Mouse (Mus musculus): Measurements from ENCODE around the gene Vamp4. TPM values are rescaled to one million over a fixed set of nuclear protein-coding genes. Genes with fewer than 3 reads are reported as not detected.

The Vamp4 gene
- polyA plus RNA-seq, 1 experiment, result 33.5 TPM

GRCm38 (mm10) chr1:162648416-162648815 is 78.1 kb downstream of the Vamp4 start:
- no peak for DNase-seq (ENCODE audit: low spot score)

Other genes starting within 250 kb of the Vamp4 start
- 4.2 and 5.2 TPM in 2 replicates for gene Dnm3, start 92.5 kb upstream of the Vamp4 start, polyA plus RNA-seq (2012; rRNA removed)
- 7.7 and 8.1 TPM in 2 replicates for gene Mettl13, start 22.0 kb upstream of the Vamp4 start, polyA plus RNA-seq (2012; rRNA removed)
- 16.3 and 17.1 TPM in 2 replicates for gene Myoc, start 68.6 kb downstream of the Vamp4 start, polyA plus RNA-seq (2012; rRNA removed)
- gene Myocos, start 87.7 kb downstream of the Vamp4 start, polyA plus RNA-seq (2012; rRNA removed), result not detected in 2 replicates
- 21.9 and 40.6 TPM in 2 replicates for gene Prrc2c, start 170.0 kb downstream of the Vamp4 start, polyA plus RNA-seq (2012; rRNA removed)
- gene Fmo4, start 243.5 kb downstream of the Vamp4 start, polyA plus RNA-seq (2012; rRNA removed), result 1.2 and 1.7 TPM in 2 replicates